ENCODE assay signal across 8 mouse cellular contexts in the genomic region with DNA sequence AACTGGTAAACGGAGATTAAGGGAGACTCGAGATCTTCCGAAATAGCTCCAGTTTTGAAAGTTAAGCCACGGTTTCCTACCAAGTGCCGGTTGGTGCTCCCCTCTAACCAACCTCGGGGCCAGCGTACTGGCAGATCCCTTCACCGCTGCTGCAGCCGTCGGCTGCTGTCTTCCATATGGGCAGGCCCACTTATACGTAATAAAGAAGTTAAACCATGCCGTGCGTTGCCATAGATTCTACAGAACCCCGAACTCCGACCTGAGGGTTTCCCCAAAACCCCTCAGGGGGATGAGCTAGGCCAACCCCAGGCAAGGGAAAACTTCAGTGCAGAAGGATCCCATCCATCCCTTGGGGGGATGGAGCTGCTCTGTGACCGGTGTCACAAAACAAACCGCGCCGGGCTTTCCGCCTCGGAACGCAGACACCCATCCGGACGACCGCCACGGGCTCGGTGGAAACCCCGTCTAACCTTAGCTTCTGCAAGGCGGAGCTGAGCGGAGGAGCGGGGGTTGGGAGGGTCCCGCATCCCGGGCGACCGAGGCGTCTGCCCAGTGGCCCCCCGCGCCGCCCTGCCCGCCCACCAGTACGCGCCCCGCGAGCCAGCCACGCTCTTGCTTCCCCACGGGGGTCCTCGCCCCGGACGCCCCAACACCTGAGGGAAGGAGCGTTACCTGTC. TPM values are rescaled to one million over a fixed set of nuclear protein-coding genes. Genes with fewer than 3 reads are reported as not detected.
A peak's percentile ranks its signal among the peaks of the same experiment; 100 is the strongest.
DNase-seq lines count a peak whose midpoint lies in the region; ATAC-seq lines count a peak whose summit lies in the region.

No protein-coding gene starts in this region.

- H3K36me3 ChIP-seq in forebrain, embryonic 10.5 days (replicated peaks), result peaks cover 16% of the 10 kb centered on the region; the same call in 1 of the 2 replicates

- DNase-seq in gastrocnemius, adult 18-20 months (ENCODE audit: low spot score), result peak; percentile 15
- DNase-seq in gastrocnemius, postnatal 25 days, result no peak
- peak; percentile 48 to 49 for DNase-seq in adrenal gland, adult 18-20 months (ENCODE audit: low spot score in 2 of 2)
- DNase-seq in forebrain, embryonic 10.5 days (ENCODE audit: extremely low spot score, low spot score), result no peak
- DNase-seq in heart, postnatal 36 days, result peak; percentile 30 to 37
- peak; percentile 50 to 71 for DNase-seq in kidney, postnatal 4 days
- peak; percentile 12 to 47 for DNase-seq in spleen, adult 18-20 months

- intact Hi-C loops in heart, postnatal 36 days (cut with DNase I), result loop anchor here (2.0 kb wide), 2 partner anchors 25 to 71 kb away; partner anchors contain the start of genes Asb13 and Gdi2

- H3K27ac ChIP-seq in forebrain, embryonic 10.5 days, result peak overlapping the region; percentile 94

- H3K4me1 ChIP-seq in forebrain, embryonic 10.5 days, result peaks cover 11% of the 10 kb centered on the region

- H3K9me3 ChIP-seq in forebrain, embryonic 10.5 days, result peaks cover 10% of the 10 kb centered on the region; the same call in 1 of the 2 replicates

- under 1% methylated on average over 50 of the region's 50 CpGs for WGBS in forebrain, embryonic 10.5 days

- peak overlapping the region; percentile 87 for H3K4me3 ChIP-seq in forebrain, embryonic 10.5 days

- no peaks in the 10 kb centered on the region for H3K27me3 ChIP-seq in forebrain, embryonic 10.5 days (ENCODE audit: poor library complexity, severe bottlenecking)

- peak; percentile 31 for ATAC-seq in megakaryocyte, adult 5-6 weeks (ENCODE audit: poor library complexity, severe bottlenecking)

RNA-seq across cellular contexts. Expression of gene Fam208b, which starts 0.7 kb away (rescaled TPM):
- 1 to 10 TPM; 8.4 to 8.6 TPM for total RNA-seq in gastrocnemius, adult 18-20 months (2021)
- 1 to 10 TPM; 6.6 to 7.6 TPM for total RNA-seq in gastrocnemius, postnatal 25 days (2021)
- 10 to 100 TPM; 17.4 to 19.9 TPM for total RNA-seq in adrenal gland, adult 18-20 months (2021)
- 20.9 and 24.4 TPM in 2 replicates for polyA plus RNA-seq in forebrain, embryonic 10.5 days (2016; fragmentation: Nextera tagmentation; extraction: Ambion mirVana)
- total RNA-seq in heart, postnatal 36 days (2021), result 10 to 100 TPM; 10.2 to 15.2 TPM
- 27.4 and 28.6 TPM in 2 replicates for total RNA-seq in megakaryocyte, adult 5-6 weeks (2015)
- 16.7 and 20.6 TPM in 2 replicates for total RNA-seq in megakaryocyte, adult 5-6 weeks (2017)

RNA-seq across cellular contexts. Expression of gene Asb13, which starts 23.6 kb away (rescaled TPM):
- total RNA-seq in gastrocnemius, adult 18-20 months (2021), result 10 to 100 TPM; 13.5 to 13.6 TPM
- total RNA-seq in gastrocnemius, postnatal 25 days (2021), result 10 to 100 TPM in 1 of 2 experiments, 1 to 10 TPM in 1; 9.9 to 10.4 TPM
- total RNA-seq in adrenal gland, adult 18-20 months (2021), result 10 to 100 TPM; 12.5 to 15.6 TPM
- polyA plus RNA-seq in forebrain, embryonic 10.5 days (2016; fragmentation: Nextera tagmentation; extraction: Ambion mirVana), result 15.7 and 16.9 TPM in 2 replicates
- 1 to 10 TPM; 7.3 to 8.7 TPM for total RNA-seq in heart, postnatal 36 days (2021)
- 5.6 and 9.0 TPM in 2 replicates for total RNA-seq in megakaryocyte, adult 5-6 weeks (2015)
- 2.7 and 4.0 TPM in 2 replicates for total RNA-seq in megakaryocyte, adult 5-6 weeks (2017)

Comparison
In these comparisons a context has a peak if more than half of its experiments do, and no peak if none do; other contexts are left out.
1. DNase-seq: peak in gastrocnemius, adult 18-20 months (single experiment), adrenal gland, adult 18-20 months (2 of 2), heart, postnatal 36 days (2 of 2), kidney, postnatal 4 days (2 of 2) and spleen, adult 18-20 months (2 of 2); none in gastrocnemius, postnatal 25 days (single experiment) and forebrain, embryonic 10.5 days (single experiment).